Mouse (Mus musculus) heart, adult 18-20 months (tissue): ENCODE measurements around the gene Rhbdd2. TPM values are rescaled to one million over a fixed set of nuclear protein-coding genes. Genes with fewer than 3 reads are reported as not detected.

ENCODE experiments used
- DNase-seq, 2 experiments: peaks; one replicate each; pipeline ENCODE4 v3.0.0; 2021 to 2022; ENCODE audit warnings: mixed read lengths in 1 of 2
- total RNA-seq, 2 experiments: library from RNA; stranded (reverse); gene quantifications; 2 replicates each; pipeline ENCODE4 v1.2.3; 2021

The Rhbdd2 gene
- total RNA-seq, 2 experiments from 2014 or later, result 24.2 to 26.8 TPM

GRCm38 (mm10) chr5:135680967-135681545 lies 48.6 kb downstream of the Rhbdd2 start:
- DNase-seq, result no peak

GRCm38 (mm10) chr5:135682009-135682408 lies 49.6 kb downstream of the Rhbdd2 start:
- no peak for DNase-seq

- DNase-seq, result no peak
Measured at GRCm38 (mm10) chr5:135682942-135683570, 50.6 kb downstream of the Rhbdd2 start.

GRCm38 (mm10) chr5:135690401-135690800 lies 58.0 kb downstream of the Rhbdd2 start:
- DNase-seq, result no peak

- DNase-seq, result no peak
Measured at GRCm38 (mm10) chr5:135691266-135691665, 58.8 kb downstream of the Rhbdd2 start.

- DNase-seq, result no peak
Measured at GRCm38 (mm10) chr5:135693281-135693853, 60.9 kb downstream of the Rhbdd2 start.

GRCm38 (mm10) chr5:135695277-135695721 lies 62.9 kb downstream of the Rhbdd2 start:
- no peak for DNase-seq

Other genes with a start within 250 kb of the Rhbdd2 start
- gene Pom121, start 238.1 kb upstream of the Rhbdd2 start, total RNA-seq, result 10 to 100 TPM; 11.4 to 12.4 TPM
- 10 to 100 TPM; 19.9 to 24.4 TPM for gene Hip1, start 87.5 kb upstream of the Rhbdd2 start, total RNA-seq
- gene Ccl26, start 69.0 kb upstream of the Rhbdd2 start, total RNA-seq, result not detected
- 1 to 10 TPM; 2.3 to 2.7 TPM for gene Ccl24, start 59.6 kb upstream of the Rhbdd2 start, total RNA-seq
- gene Por, start 37.4 kb downstream of the Rhbdd2 start, total RNA-seq, result 10 to 100 TPM; 66.4 to 82.7 TPM
- 10 to 100 TPM; 14.3 to 16.3 TPM for gene Tmem120a, start 111.8 kb downstream of the Rhbdd2 start, total RNA-seq
- not detected for gene Styxl1, start 145.8 kb downstream of the Rhbdd2 start, total RNA-seq
- gene Mdh2, start 145.9 kb downstream of the Rhbdd2 start, total RNA-seq, result 1,000 to 10,000 TPM; 1,865 to 1,976 TPM
- gene Srrm3, start 174.3 kb downstream of the Rhbdd2 start, total RNA-seq, result not detected